Mouse (Mus musculus) C2C12 (cell line): ENCODE results near the gene Il4i1.

Source experiments
- CEBPB ChIP-seq: IDR thresholded peaks from one replicate; pipeline ENCODE4 v1.6.1; 2011; ENCODE audit warnings: low read depth, mild to moderate bottlenecking, control low read depth, moderate library complexity
- CTCF ChIP-seq: IDR thresholded peaks from one replicate; pipeline ENCODE4 v1.5.1; 2011; ENCODE audit not compliant: control insufficient read depth, insufficient read depth, insufficient read length
- FOSL1 ChIP-seq: IDR thresholded peaks from one replicate; pipeline ENCODE4 v1.8.0; 2011; ENCODE audit warnings: mild to moderate bottlenecking, low read length; ENCODE audit not compliant: poor library complexity, insufficient read depth, severe bottlenecking
- MYOD1 ChIP-seq: IDR thresholded peaks from one replicate; pipeline ENCODE4 v1.6.1; 2011; ENCODE audit warnings: low read depth; ENCODE audit not compliant: control insufficient read depth, insufficient read length
- MYOG ChIP-seq: IDR thresholded peaks from one replicate; pipeline ENCODE4 v1.6.1; 2011; ENCODE audit not compliant: control insufficient read depth, insufficient read length; ENCODE audit errors: extremely low read depth
- USF1 ChIP-seq: IDR thresholded peaks from one replicate; pipeline ENCODE4 v1.6.1; 2011; ENCODE audit warnings: low read depth, mild to moderate bottlenecking, control low read depth, moderate library complexity

- TF ChIP-seq USF1 (no peak), CTCF (no peak), MYOG (no peak), MYOD1 (no peak), FOSL1 (no peak), CEBPB (no peak)
Measured at GRCm38 (mm10) chr7:44770046-44770578, 46.1 kb upstream of the Il4i1 start.
